Mouse (Mus musculus): ENCODE data around the gene Olig3.

GRCm38 (mm10) chr10:19344039-19344438 is 12.3 kb upstream of the Olig3 start:
- no peak for TF ChIP-seq TAL1 (conservative IDR thresholded peaks at IDR 0.05; ENCODE audit: low read depth, low read length)
- no peak for TF ChIP-seq CTCF (IDR thresholded peaks at IDR 0.05; ENCODE audit: low read depth, low read length)
- no peak for TF ChIP-seq GATA2 (IDR thresholded peaks at IDR 0.05; ENCODE audit: borderline replicate concordance, low read depth, low read length)
- TF ChIP-seq GATA1 (IDR thresholded peaks at IDR 0.05; ENCODE audit: borderline replicate concordance, low read length) = no peak
- no peak for TF ChIP-seq POLR2AphosphoS5 (IDR thresholded peaks at IDR 0.05; ENCODE audit: insufficient replicate concordance, low read depth, low read length)

Measured in G1E (cell line).